Mouse (Mus musculus) liver, embryonic 14.5 days (tissue): Measurements from ENCODE around the gene Chchd10.

Experiments
- CTCF ChIP-seq: IDR thresholded peaks from 2 replicates; pipeline ENCODE4 v1.5.1; 2016; ENCODE audit warnings: antibody characterized with exemption, low read depth, control low read depth
- EP300 ChIP-seq: IDR thresholded peaks from 2 replicates; pipeline ENCODE4 v1.6.1; 2016; ENCODE audit warnings: antibody characterized with exemption, low read depth

DNA sequence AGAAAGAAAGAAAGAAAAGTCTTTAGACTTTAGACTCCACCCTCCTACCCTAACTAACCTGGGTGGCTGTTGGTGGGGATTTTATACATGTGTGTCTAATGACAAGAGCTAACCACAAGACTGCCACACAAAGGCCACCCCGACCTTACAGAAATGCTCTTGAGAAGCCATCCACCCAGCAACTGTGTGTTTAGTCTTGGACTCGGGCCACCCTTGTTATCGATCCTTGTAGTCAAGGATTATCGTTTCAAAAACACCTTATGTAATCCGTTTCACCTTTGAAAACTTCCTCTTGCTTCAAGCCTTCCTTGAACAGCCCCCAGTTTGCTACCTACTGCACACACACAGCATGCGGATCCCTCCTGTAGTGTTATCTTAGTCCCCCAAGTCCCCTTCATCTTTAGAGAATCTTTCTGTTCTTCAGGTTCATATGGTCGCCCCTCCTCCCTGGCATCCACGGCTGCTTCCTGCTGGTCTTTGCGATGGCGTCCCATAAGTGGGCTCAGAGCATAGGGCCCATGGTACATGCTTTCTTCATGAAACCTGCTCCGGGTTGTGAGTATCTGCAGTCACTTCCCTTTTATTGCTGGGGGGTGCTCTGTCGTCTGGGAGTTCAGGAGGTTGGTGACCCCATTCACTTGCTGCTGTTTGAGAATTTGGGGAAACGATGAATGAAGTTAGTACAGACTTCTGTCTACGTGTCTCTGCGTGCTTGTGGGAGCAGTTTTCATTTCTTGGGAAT is 10.0 kb downstream of the Chchd10 start, which contains the start of gene Vpreb3:
- TF ChIP-seq CTCF = no peak
- TF ChIP-seq EP300 = no peak
